Mouse (Mus musculus) olfactory bulb, adult 2 months (tissue): ENCODE data around the gene Plrg1.

Experiments used
- CTCF ChIP-seq: fragments of 200-500 bp; IDR thresholded peaks from 2 replicates; pipeline ENCODE4 v1.5.1; 2012; ENCODE audit warnings: low read depth, mild to moderate bottlenecking, low read length, moderate library complexity; ENCODE audit not compliant: insufficient read depth
- POLR2A ChIP-seq: fragments of 200-500 bp; IDR thresholded peaks from 2 replicates; pipeline ENCODE4 v1.6.1; 2012; ENCODE audit warnings: mild to moderate bottlenecking, low read depth, low read length, moderate library complexity; ENCODE audit not compliant: insufficient read depth

- TF ChIP-seq POLR2A: no peak
- TF ChIP-seq CTCF: no peak
These were observed 62.3 kb downstream of the Plrg1 start for GRCm38 (mm10) chr3:83117592-83117991.
